Mouse (Mus musculus): ENCODE measurements around the gene Tfeb.

Tfeb gene

GRCm38 (mm10) chr17:47753130-47753775 lies 16.4 kb downstream of the Tfeb start:
- DNase-seq (ENCODE audit: low spot score): no peak

- no peak for DNase-seq (ENCODE audit: low spot score)
Observed at GRCm38 (mm10) chr17:47754246-47754645, 17.4 kb downstream of the Tfeb start.

DNA sequence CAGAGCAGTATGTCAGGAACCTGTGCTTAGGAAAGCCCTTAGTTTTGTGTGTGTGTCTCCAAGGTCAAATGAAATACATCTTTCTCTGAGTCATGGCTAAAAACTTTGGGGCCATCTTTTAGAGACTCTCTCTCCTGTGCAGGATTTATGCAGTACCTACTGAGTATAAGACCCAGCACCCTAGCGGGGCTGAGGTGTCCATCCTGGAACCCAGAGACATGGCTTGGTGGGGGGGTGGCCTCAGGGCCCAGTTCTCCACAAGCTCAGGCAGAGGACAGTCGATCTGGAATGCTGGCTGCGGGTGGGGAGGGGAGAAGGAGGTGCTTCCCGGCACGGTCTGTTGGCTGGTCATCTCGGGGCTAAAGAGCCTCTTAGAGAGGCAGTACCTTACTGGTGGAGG lies 19.5 kb downstream of the Tfeb start:
- no peak for DNase-seq (ENCODE audit: low spot score)

GRCm38 (mm10) chr17:47757056-47757610 lies 20.3 kb downstream of the Tfeb start:
- no peak for DNase-seq (ENCODE audit: low spot score)

DNA sequence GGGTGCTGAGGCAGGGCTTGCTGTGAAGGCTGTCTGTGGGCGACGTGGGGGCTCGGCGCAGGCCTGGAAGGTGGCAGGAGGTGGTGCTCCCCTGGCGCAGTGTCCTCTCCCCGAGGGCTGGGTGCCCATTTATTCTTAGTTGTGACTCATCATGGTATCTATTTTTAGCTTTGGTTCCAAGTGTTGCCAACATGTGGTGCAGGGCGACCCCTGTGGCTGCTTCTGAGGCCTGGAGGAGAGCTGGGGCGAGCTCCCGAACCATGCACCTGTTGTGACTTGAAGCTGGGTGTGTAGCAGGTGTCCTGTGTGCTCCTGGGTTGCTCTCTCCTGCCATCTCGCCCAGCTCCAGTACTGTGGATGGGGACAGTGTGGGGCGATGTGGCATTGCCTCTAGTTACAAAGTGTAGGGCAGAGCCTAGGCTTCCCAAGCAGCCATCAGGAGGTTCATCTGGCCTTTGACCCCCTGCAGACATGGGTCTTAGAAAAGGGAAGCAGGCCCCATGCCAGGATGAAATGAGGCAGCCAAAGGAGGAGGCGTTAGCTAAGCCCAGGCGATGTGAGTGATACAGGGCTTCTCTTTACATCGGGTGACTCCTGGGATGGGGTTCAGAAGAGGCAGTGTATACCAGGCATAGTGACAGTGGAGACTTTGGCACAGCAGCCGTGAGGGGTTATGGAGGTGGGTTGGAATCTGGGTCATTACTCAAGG lies 23.0 kb downstream of the Tfeb start:
- peak; percentile 37 for DNase-seq (ENCODE audit: low spot score)

GRCm38 (mm10) chr17:47762028-47762427 lies 25.2 kb downstream of the Tfeb start:
- no peak for DNase-seq (ENCODE audit: low spot score)

DNA sequence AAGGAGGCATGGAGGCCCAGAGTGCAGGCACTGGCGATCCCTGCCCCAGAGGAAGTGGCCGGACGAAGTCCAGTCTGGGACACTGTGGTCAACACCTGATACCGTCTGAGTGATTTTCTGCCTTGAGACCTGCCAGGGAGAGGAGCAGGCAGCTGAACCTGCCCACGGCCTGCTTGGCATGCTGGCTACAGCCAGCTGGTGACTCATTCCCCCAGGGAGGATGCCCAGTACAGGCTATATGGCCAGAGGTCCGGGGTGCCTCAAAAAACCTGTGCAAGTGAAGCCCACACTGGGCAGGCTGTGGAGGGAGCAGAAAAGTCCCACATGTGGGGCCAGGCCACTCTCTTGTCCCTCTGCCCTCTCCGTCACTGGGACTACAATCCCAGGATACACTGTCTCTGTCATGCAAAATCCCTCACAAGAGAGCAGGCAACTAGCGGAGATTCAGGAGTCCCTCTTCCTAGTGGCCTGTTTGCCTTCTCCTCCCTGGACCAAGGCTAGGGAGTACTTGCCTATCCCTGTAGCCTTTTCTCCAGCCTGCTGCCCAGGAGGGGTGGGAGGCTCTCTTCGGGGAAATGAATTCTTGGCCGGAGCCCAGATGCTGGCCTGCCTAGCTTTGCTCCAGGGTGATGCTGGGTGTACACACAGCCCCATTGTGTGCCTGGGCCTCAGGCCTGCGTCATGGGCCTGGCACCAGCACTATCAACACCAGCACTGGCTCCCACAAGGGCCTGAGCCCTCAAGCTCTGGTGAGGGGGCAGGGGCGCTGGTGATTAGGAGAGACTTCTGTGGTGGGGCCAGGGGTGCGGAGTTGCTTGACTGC lies 25.9 kb downstream of the Tfeb start:
- DNase-seq (ENCODE audit: low spot score): peak; percentile 73

DNA sequence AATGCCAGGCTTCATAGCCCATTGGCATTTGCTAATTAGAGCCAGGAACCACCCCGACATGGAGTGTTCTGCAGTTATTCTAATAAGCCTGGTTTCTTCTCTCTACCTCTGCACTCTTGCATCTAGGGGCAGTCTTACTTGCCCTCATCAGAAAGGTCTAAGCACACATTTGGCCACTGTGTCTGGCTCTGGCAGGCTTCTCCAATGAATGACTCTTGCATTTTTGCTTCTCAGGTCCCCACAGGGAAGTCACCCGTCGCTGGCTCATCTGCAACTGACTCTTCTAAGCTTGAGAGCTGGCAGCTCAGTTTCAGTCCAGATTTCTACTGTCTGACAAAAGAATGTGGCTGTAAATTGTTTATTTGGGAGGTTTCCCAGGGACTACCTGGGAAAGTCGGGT lies 29.2 kb downstream of the Tfeb start:
- DNase-seq (ENCODE audit: low spot score): no peak

- DNase-seq (ENCODE audit: low spot score): no peak
Observed at GRCm38 (mm10) chr17:47766407-47767043, 29.7 kb downstream of the Tfeb start.

GRCm38 (mm10) chr17:47767081-47767455 lies 30.2 kb downstream of the Tfeb start:
- no peak for DNase-seq (ENCODE audit: low spot score)

DNA sequence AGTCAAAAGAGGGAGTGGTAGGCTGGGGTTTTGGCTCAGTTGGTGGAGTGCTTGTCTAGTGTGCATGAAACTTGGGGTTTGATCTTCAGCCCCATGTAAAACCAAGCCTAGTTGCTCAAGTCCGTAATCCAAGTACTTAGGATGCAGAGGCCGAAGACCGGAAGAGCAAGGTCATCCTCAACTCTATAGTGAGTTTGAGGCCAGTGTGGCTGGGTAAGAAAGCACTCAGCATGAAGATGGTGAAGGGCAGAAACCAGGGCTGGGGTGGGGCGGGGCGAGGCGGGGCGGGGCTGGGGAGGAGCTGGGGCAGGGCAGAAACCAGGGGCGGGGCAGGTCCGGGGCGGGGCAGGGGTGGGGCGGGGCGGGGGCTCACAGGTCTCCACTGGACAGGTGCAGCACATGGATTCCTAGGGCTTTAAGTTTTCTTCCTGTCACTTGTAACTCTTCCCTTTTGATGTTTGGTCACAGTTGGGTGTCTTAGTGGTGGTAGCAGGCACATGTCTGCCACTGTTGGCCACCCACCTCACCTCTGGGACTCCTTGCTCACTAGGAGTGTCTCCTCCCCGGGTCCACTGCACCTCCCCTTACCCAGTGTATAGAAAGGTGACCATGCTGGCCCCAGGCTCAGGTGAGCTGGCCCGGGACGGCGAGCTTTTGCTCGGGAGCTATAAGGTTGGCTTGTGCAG lies 30.8 kb downstream of the Tfeb start:
- no peak for DNase-seq (ENCODE audit: low spot score)

DNA sequence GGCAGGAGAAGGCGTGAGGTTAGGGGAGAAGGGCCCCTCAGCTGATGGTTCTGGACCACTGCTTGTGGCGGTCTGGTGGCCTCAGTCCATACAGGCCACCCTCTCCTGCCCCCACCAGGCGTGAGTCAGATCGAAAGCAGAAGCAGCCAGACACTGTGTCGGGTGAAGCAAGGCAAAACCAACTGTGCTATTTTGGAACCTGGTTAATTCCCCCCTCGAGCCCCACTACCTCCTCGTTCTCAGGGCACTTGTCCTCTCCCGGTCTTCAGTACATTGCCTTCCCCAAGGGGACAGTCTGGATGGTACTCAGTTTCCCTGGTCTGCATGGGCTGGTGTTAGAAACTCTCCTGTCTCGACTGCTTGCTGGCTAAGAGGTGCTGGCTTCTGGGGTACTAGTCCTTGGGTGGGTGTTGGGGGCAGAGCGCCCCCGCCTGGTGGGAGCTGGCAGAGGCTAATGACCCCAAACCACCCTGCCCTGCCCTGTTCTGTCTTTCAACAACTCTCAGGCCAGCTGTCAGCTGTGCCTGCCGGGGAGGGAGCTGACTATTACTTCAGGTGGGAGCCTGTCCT lies 32.0 kb downstream of the Tfeb start:
- no peak for DNase-seq (ENCODE audit: low spot score)

DNA sequence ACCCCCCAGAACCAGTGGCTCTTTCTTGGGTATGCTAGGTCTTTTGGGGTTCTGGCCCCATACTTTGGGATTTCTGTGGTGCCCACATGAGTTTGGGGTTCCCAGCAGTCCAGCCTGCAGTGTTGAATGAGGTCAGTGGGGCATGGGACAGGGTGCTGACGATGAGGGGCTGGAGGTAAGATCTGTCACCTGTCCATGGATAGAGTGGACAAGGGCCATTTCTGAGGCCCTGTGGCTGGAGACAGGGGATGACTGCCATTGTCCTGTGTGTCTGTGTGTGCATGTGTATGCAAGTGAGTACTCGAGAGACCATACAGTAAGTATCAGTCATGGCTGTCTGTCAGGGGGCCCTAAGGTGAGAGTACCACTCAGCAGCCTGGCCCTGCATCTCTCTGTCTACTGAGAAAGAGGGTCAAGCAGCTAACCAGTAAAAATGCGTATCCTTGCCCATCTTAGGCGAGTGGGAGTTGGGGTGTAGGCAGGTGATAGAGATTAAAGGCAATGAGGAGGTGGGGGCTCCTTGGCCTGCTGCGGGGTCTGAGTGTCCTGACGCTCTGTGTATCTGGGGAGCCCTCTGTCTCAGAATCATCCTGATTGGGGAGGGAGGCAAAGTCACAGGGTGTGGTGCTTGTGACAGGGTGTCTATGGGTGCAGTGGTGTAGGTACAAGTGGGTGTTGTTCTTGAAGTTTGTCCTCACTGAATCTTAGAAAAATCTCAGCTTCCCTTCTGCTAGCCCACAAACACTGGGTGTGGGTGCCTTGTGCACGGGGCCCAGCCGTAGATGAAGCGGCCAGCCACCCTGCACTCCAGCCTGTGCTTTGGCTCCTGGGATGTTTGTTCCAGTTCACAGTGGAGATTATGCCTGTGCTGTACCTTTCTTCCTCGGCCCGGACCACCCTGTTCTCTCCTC lies 32.8 kb downstream of the Tfeb start:
- DNase-seq (ENCODE audit: low spot score): no peak

DNA sequence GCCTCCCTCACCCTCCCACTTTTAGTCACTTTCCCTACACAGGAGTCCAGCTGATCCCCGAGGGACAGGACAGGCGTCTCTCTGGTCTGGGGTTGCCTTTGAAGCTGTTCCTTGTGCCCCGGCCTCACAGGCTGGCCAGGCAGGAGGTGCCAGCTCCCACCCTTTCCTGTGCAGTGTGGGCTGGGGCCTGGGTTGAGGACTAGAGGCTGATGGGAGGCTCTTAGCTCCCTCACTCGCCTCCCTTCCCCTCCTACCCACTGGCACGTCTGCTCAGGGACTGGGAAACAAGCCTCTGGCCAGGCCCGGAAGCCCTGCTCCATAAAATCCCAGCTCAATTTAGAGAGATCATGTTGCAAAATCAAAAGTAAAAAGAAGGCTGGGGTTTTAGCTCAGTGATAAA lies 36.8 kb downstream of the Tfeb start:
- DNase-seq (ENCODE audit: low spot score): no peak

- no peak for DNase-seq (ENCODE audit: low spot score)
Observed at GRCm38 (mm10) chr17:47777141-47777540, 40.3 kb downstream of the Tfeb start.

DNA sequence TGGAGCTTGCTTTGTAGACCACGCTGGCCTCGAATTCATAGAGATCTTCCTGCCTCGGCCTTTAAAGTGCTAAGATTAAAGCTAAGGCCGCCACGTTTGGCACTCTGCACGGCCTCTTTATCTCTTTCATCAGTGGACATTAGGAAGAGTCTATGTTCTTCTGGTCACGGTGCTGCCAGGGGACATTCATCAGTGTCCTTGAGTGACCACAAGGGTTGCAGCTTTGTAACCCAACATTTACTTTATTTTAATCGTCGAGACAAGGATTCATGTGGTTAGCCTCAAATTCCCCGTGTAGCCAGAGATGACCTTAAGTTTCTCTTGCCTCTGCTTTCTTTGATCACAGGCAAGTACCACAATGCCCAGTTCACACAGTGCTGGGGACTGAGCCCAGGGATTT lies 43.6 kb downstream of the Tfeb start:
- no peak for DNase-seq (ENCODE audit: low spot score)

DNA sequence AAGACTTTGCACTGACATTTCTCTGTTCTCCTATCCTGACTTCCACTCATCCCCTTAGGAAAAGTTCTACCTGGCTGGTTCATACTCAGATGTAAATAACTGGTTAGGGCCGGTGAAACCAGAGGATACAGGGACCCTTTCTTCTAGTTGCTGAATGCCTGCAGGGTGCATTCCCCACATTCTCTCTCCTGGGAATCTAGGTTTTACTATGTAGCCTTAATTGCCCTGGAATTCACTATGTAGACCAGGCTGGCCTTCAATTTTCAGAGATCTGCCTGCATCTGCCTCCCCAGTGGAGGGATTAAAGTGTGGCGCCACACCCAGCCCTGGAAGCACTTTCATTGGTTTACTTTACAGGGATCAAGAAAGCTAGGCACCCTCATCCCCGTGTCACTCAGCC lies 45.7 kb downstream of the Tfeb start:
- DNase-seq (ENCODE audit: low spot score): no peak

- DNase-seq (ENCODE audit: low spot score): no peak
Observed at GRCm38 (mm10) chr17:47783445-47784223, 46.8 kb downstream of the Tfeb start.

- no peak for DNase-seq (ENCODE audit: low spot score)
Observed at GRCm38 (mm10) chr17:47784411-47784810, 47.6 kb downstream of the Tfeb start.

All from ovary, adult 18-20 months (tissue).